Mouse (Mus musculus) myocyte (in vitro differentiated cells): Measurements from ENCODE around the gene Tspan33.

Experiments used
- CEBPB ChIP-seq: IDR thresholded peaks from 2 replicates; pipeline ENCODE4 v1.6.1; 2011; ENCODE audit warnings: mild to moderate bottlenecking, moderate library complexity; ENCODE audit not compliant: poor library complexity, insufficient read depth, severe bottlenecking
- MAX ChIP-seq: IDR thresholded peaks from one replicate; pipeline ENCODE4 v1.6.1; 2011; ENCODE audit warnings: low read depth, mild to moderate bottlenecking, control low read depth
- MYOD1 ChIP-seq, 3 experiments: IDR thresholded peaks; one replicate each; pipeline ENCODE4 v1.6.1; 2011; ENCODE audit warnings: control low read depth in 2 of 3, low read depth in 2 of 3, mild to moderate bottlenecking in 2 of 3, moderate library complexity in 1 of 3; ENCODE audit not compliant: insufficient read length in 2 of 3, control insufficient read depth in 1 of 3
- MYOG ChIP-seq, 3 experiments: IDR thresholded peaks; one replicate each; pipeline ENCODE4 v1.6.1; 2011; ENCODE audit warnings: control low read depth in 2 of 3, low read depth in 2 of 3, mild to moderate bottlenecking in 2 of 3; ENCODE audit not compliant: insufficient read length in 2 of 3, control insufficient read depth in 1 of 3, insufficient read depth in 1 of 3
- POLR2A ChIP-seq: IDR thresholded peaks from one replicate; pipeline ENCODE4 v1.6.1; 2011; ENCODE audit warnings: low read depth, mild to moderate bottlenecking, control low read depth, moderate library complexity; ENCODE audit not compliant: insufficient read length
- POLR2AphosphoS2 ChIP-seq: IDR thresholded peaks from one replicate; pipeline ENCODE4 v1.6.1; 2011; ENCODE audit warnings: low read depth, control low read depth; ENCODE audit not compliant: insufficient read length
- SRF ChIP-seq: IDR thresholded peaks from one replicate; pipeline ENCODE4 v1.6.1; 2011; ENCODE audit warnings: low read depth; ENCODE audit not compliant: control insufficient read depth, insufficient read length
- TCF12 ChIP-seq: IDR thresholded peaks from one replicate; pipeline ENCODE4 v1.6.1; 2011; ENCODE audit warnings: mild to moderate bottlenecking, control low read depth; ENCODE audit not compliant: poor library complexity, insufficient read depth, severe bottlenecking
- USF1 ChIP-seq: IDR thresholded peaks from one replicate; pipeline ENCODE4 v1.6.1; 2011; ENCODE audit warnings: low read depth, mild to moderate bottlenecking, control low read depth, moderate library complexity

GRCm38 (mm10) chr6:29766874-29767273 lies 72.9 kb downstream of the Tspan33 start:
- TF ChIP-seq POLR2A (no peak), POLR2AphosphoS2 (no peak), USF1 (no peak), TCF12 (no peak), CEBPB (no peak), SRF (no peak), MYOD1 (IDR thresholded peaks at IDR 0.05; ENCODE audit: control insufficient read depth in 1 of 3, insufficient read length in 2 of 3, low read depth in 2 of 3) (no peak), MYOG (IDR thresholded peaks at IDR 0.05; ENCODE audit: control insufficient read depth in 1 of 3, insufficient read depth in 1 of 3, insufficient read length in 2 of 3, low read depth in 2 of 3) (no peak), MAX (no peak)
